Mouse (Mus musculus): Measurements from ENCODE around the gene Klhl35. TPM values are rescaled to one million over a fixed set of nuclear protein-coding genes. Genes with fewer than 3 reads are reported as not detected.
A peak's percentile ranks its signal among the peaks of the same experiment; 100 is the strongest.

The Klhl35 gene
- 1 to 10 TPM; 2.3 to 2.7 TPM for total RNA-seq (2021)
- long read RNA-seq, experiment 1, partial matches to known transcripts = 0 of 4 reads
- long read RNA-seq, experiment 1, other reads (novel, unspliced or antisense) = 4 of 4 reads
- long read RNA-seq, experiment 2, partial matches to known transcripts = 1 of 1 reads
- long read RNA-seq, experiment 2, other reads (novel, unspliced or antisense) = 0 of 1 reads

- Histone ChIP-seq H3K4me3 (no peak within 1 kb of the TSS), H3K27ac (no peak within 1 kb of the TSS)
- intact Hi-C loops (cut with DNase I) = loop anchor here (10.0 kb wide), 1 partner anchor 201 kb away; the partner anchor contains the start of gene Map6
- DNase-seq (ENCODE audit: extremely low spot score in 1 of 2, low spot score in 2 of 2) = no peak
- no peak for TF ChIP-seq CTCF (IDR thresholded peaks at IDR 0.05)
Observed at GRCm38 (mm10) chr7:99465811-99466210, at the start of gene Klhl35. Klhl35 (plus strand) TSS chr7:99466004.

GRCm38 (mm10) chr7:99419311-99419710 lies 46.5 kb upstream of the Klhl35 start:
- intact Hi-C loops (cut with DNase I) = no loop called here
- no peak overlapping the region for H3K4me3 ChIP-seq
- no peak overlapping the region for H3K27ac ChIP-seq
- DNase-seq (ENCODE audit: extremely low spot score in 1 of 2, low spot score in 2 of 2) = no peak
- TF ChIP-seq CTCF (IDR thresholded peaks at IDR 0.05) = no peak

- TF ChIP-seq CTCF (IDR thresholded peaks at IDR 0.05) = no peak
- H3K4me3 ChIP-seq = no peak overlapping the region
- DNase-seq (ENCODE audit: extremely low spot score in 1 of 2, low spot score in 2 of 2) = no peak
- H3K27ac ChIP-seq = no peak overlapping the region
- intact Hi-C loops (cut with DNase I) = no loop called here
Observed at GRCm38 (mm10) chr7:99421006-99421405, 44.8 kb upstream of the Klhl35 start.

- Histone ChIP-seq H3K4me3 (no peak overlapping the region), H3K27ac (no peak overlapping the region; the same call in 1 of the 2 replicates)
- TF ChIP-seq CTCF (IDR thresholded peaks at IDR 0.05) = no peak
- intact Hi-C loops (cut with DNase I) = no loop called here
- no peak for DNase-seq (ENCODE audit: extremely low spot score in 1 of 2, low spot score in 2 of 2)
Observed at GRCm38 (mm10) chr7:99424538-99425155, 41.2 kb upstream of the Klhl35 start.

- no peak for TF ChIP-seq CTCF (IDR thresholded peaks at IDR 0.05)
- Histone ChIP-seq H3K4me3 (no peak overlapping the region), H3K27ac (no peak overlapping the region; the same call in 1 of the 2 replicates)
- no peak for DNase-seq (ENCODE audit: extremely low spot score in 1 of 2, low spot score in 2 of 2)
- intact Hi-C loops (cut with DNase I) = no loop called here
Observed at GRCm38 (mm10) chr7:99425706-99426105, 40.1 kb upstream of the Klhl35 start.

- no peak for TF ChIP-seq CTCF (IDR thresholded peaks at IDR 0.05)
- intact Hi-C loops (cut with DNase I) = no loop called here
- H3K4me3 ChIP-seq = no peak overlapping the region
- no peak overlapping the region for H3K27ac ChIP-seq
- no peak for DNase-seq (ENCODE audit: extremely low spot score in 1 of 2, low spot score in 2 of 2)
Observed at GRCm38 (mm10) chr7:99427031-99427430, 38.8 kb upstream of the Klhl35 start.

GRCm38 (mm10) chr7:99427987-99428386 lies 37.8 kb upstream of the Klhl35 start:
- no peak for DNase-seq (ENCODE audit: extremely low spot score in 1 of 2, low spot score in 2 of 2)
- intact Hi-C loops (cut with DNase I) = no loop called here
- no peak for TF ChIP-seq CTCF (IDR thresholded peaks at IDR 0.05)
- Histone ChIP-seq H3K4me3 (no peak overlapping the region), H3K27ac (no peak overlapping the region)

GRCm38 (mm10) chr7:99428836-99429235 lies 37.0 kb upstream of the Klhl35 start:
- H3K4me3 ChIP-seq = no peak overlapping the region
- intact Hi-C loops (cut with DNase I) = no loop called here
- DNase-seq (ENCODE audit: extremely low spot score in 1 of 2, low spot score in 2 of 2) = no peak
- H3K27ac ChIP-seq = no peak overlapping the region
- TF ChIP-seq CTCF (IDR thresholded peaks at IDR 0.05) = no peak

GRCm38 (mm10) chr7:99429786-99430185 lies 36.0 kb upstream of the Klhl35 start:
- intact Hi-C loops (cut with DNase I) = no loop called here
- TF ChIP-seq CTCF (IDR thresholded peaks at IDR 0.05) = no peak
- Histone ChIP-seq H3K27ac (no peak overlapping the region), H3K4me3 (no peak overlapping the region)
- no peak for DNase-seq (ENCODE audit: extremely low spot score in 1 of 2, low spot score in 2 of 2)

GRCm38 (mm10) chr7:99430246-99430645 lies 35.6 kb upstream of the Klhl35 start:
- intact Hi-C loops (cut with DNase I) = no loop called here
- H3K27ac ChIP-seq = no peak overlapping the region
- TF ChIP-seq CTCF (IDR thresholded peaks at IDR 0.05) = no peak

GRCm38 (mm10) chr7:99432248-99432647 lies 33.6 kb upstream of the Klhl35 start:
- no peak overlapping the region for H3K4me3 ChIP-seq
- no peak for TF ChIP-seq CTCF (IDR thresholded peaks at IDR 0.05)
- peak overlapping the region; percentile 53; the same call in 1 of the 2 replicates for H3K27ac ChIP-seq
- intact Hi-C loops (cut with DNase I) = no loop called here
- peak; percentile 49 to 68 for DNase-seq (ENCODE audit: extremely low spot score in 1 of 2, low spot score in 2 of 2)

More at GRCm38 (mm10) chr7:99430246-99430645, 35.6 kb upstream of the Klhl35 start:
- H3K4me3 ChIP-seq = no peak overlapping the region
- no peak for DNase-seq (ENCODE audit: extremely low spot score in 1 of 2, low spot score in 2 of 2)

GRCm38 (mm10) chr7:99432863-99433262 lies 32.9 kb upstream of the Klhl35 start:
- no peak for DNase-seq (ENCODE audit: extremely low spot score in 1 of 2, low spot score in 2 of 2)
- no peak overlapping the region for H3K4me3 ChIP-seq
- intact Hi-C loops (cut with DNase I) = no loop called here
- no peak for TF ChIP-seq CTCF (IDR thresholded peaks at IDR 0.05)
- H3K27ac ChIP-seq = peak overlapping the region; percentile 15; the same call in 1 of the 2 replicates
